Comparison of ENCODE assay signal across 23 mouse cellular contexts in genomic region chr8:61682902-61683301, GRCm38 (mm10).
"Had no signal": no experiment of that assay in that cellular context is flagged by ENCODE, and none has a peak within 500 bp of the region (broad histone marks: within the 10 kb centered on the region; RNA-seq: fewer than 3 reads in every experiment).

No protein-coding gene starts in this region.

- H3K4me2 ChIP-seq: kidney, embryonic 15.5 days; limb, embryonic 13.5 days; liver, embryonic 12.5 days; liver, embryonic 15.5 days; lung, embryonic 15.5 days; midbrain, embryonic 13.5 days; neural tube, embryonic 13.5 days; stomach, embryonic 15.5 days had no signal

- H3K9ac ChIP-seq: kidney, embryonic 15.5 days; limb, embryonic 13.5 days; liver, embryonic 12.5 days; liver, embryonic 15.5 days; lung, embryonic 15.5 days; midbrain, embryonic 13.5 days; neural tube, embryonic 13.5 days; stomach, embryonic 15.5 days had no signal

- ATAC-seq: liver, embryonic 12.5 days; midbrain, embryonic 13.5 days; midbrain, embryonic 16.5 days had no signal

- H3K4me3 ChIP-seq: kidney, embryonic 15.5 days; layer of hippocampus, adult 2 months; limb, embryonic 10.5 days; limb, embryonic 13.5 days; liver, embryonic 12.5 days; liver, embryonic 15.5 days; lung, embryonic 15.5 days; megakaryocyte, embryonic 14.5 days; midbrain, embryonic 10.5 days; midbrain, embryonic 13.5 days; myocyte; neural tube, embryonic 13.5 days; stomach, embryonic 15.5 days had no signal

- H3K9me3 ChIP-seq: kidney, embryonic 15.5 days; limb, embryonic 10.5 days; limb, embryonic 13.5 days; liver, embryonic 12.5 days; liver, embryonic 15.5 days; lung, embryonic 15.5 days; megakaryocyte, embryonic 14.5 days; midbrain, embryonic 10.5 days; midbrain, embryonic 13.5 days; neural tube, embryonic 13.5 days; stomach, embryonic 15.5 days had no signal

- DNase-seq: layer of hippocampus, adult 9-11 months; liver; lung, adult 18-20 months; lung, postnatal 10 days; lung, postnatal 36 days; retina, postnatal 1 day; right cerebral cortex, postnatal 25 days; spleen, adult 18-20 months; thymus, postnatal 25 days had no signal

- H3K4me1 ChIP-seq: kidney, embryonic 15.5 days; liver, embryonic 12.5 days; liver, embryonic 15.5 days; lung, embryonic 15.5 days; megakaryocyte, embryonic 14.5 days; midbrain, embryonic 10.5 days; midbrain, embryonic 13.5 days; neural tube, embryonic 13.5 days; stomach, embryonic 15.5 days had no signal

- H3K27me3 ChIP-seq: kidney, embryonic 15.5 days; limb, embryonic 13.5 days; liver, embryonic 12.5 days; liver, embryonic 15.5 days; lung, embryonic 15.5 days; midbrain, embryonic 13.5 days; neural tube, embryonic 13.5 days; stomach, embryonic 15.5 days had no signal

- H3K27ac ChIP-seq: kidney, embryonic 15.5 days; layer of hippocampus, adult 2 months; limb, embryonic 10.5 days; limb, embryonic 13.5 days; liver, embryonic 12.5 days; liver, embryonic 15.5 days; lung, embryonic 15.5 days; midbrain, embryonic 10.5 days; midbrain, embryonic 13.5 days; neural tube, embryonic 13.5 days; stomach, embryonic 15.5 days had no signal

- H3K36me3 ChIP-seq: kidney, embryonic 15.5 days; liver, embryonic 12.5 days; liver, embryonic 15.5 days; lung, embryonic 15.5 days; neural tube, embryonic 13.5 days; stomach, embryonic 15.5 days had no signal
